Mouse (Mus musculus) CH12.LX (cell line): ENCODE measurements around the gene Cib1. TPM values are rescaled to one million over a fixed set of nuclear protein-coding genes. Genes with fewer than 3 reads are reported as not detected.

Source experiments
- DNase-seq: peaks from one replicate; pipeline ENCODE4 v3.0.0-alpha.2; 2013; ENCODE audit errors: extremely low read depth
- H3K27ac ChIP-seq: 2 replicates; pipeline ENCODE4 v1.5.1; 2012; ENCODE audit warnings: low read depth, mild to moderate bottlenecking, control low read depth, moderate library complexity; ENCODE audit not compliant: insufficient read depth
- H3K27me3 ChIP-seq: replicated peaks from 2 replicates; pipeline ENCODE3; 2012; ENCODE audit warnings: inconsistent platforms
- H3K36me3 ChIP-seq, 2 experiments: replicated peaks in 1 of 2; 2 replicates each; pipeline versions ENCODE3 to v1.6.1; 2012; ENCODE audit warnings: inconsistent platforms in 1 of 2, low read length in 1 of 2, mild to moderate bottlenecking in 1 of 2, mixed read lengths in 1 of 2, moderate library complexity in 1 of 2; ENCODE audit not compliant: control insufficient read depth in 1 of 2, insufficient read depth in 1 of 2
- H3K4me1 ChIP-seq, 2 experiments: 2 replicates each; pipeline ENCODE4 v1.6.1; 2012; ENCODE audit warnings: inconsistent platforms in 1 of 2, moderate library complexity in 1 of 2; ENCODE audit not compliant: insufficient read depth in 2 of 2, control insufficient read depth in 1 of 2
- H3K4me2 ChIP-seq: 2 replicates; pipeline ENCODE4 v1.6.1; 2012; ENCODE audit warnings: low read depth, mild to moderate bottlenecking, control low read depth; ENCODE audit not compliant: poor library complexity, insufficient read depth, severe bottlenecking
- H3K4me3 ChIP-seq, 3 experiments: fragments of 150-350 bp in 1 of 3; sonication (generic) in 1 of 3; replicated peaks in 1 of 3; 2 replicates each; pipeline versions ENCODE3 to v1.5.1; 2011 to 2012; ENCODE audit warnings: low read depth in 2 of 3, low read length in 2 of 3, mild to moderate bottlenecking in 2 of 3, moderate library complexity in 2 of 3, control low read depth in 1 of 3, improper control_type of control experiment in 1 of 3, inconsistent platforms in 1 of 3, mixed read lengths in 1 of 3; ENCODE audit not compliant: poor library complexity in 1 of 3
- H3K79me2 ChIP-seq: replicated peaks from 2 replicates; pipeline ENCODE4 v1.6.1; 2012; ENCODE audit warnings: mild to moderate bottlenecking, moderate library complexity; ENCODE audit not compliant: control insufficient read depth, poor library complexity, insufficient read depth, severe bottlenecking; ENCODE audit errors: extremely low read depth
- H3K9ac ChIP-seq: 2 replicates; pipeline ENCODE4 v1.6.1; 2012; ENCODE audit warnings: low read depth, mild to moderate bottlenecking, control low read depth, moderate library complexity; ENCODE audit not compliant: insufficient read depth
- H3K9me3 ChIP-seq: replicated peaks from 2 replicates; pipeline ENCODE3; 2012; ENCODE audit warnings: low read length, inconsistent platforms, mixed read lengths
- E2F4 ChIP-seq: IDR thresholded peaks from 2 replicates; pipeline ENCODE4 v1.6.1; 2011; ENCODE audit warnings: low read depth, low read length, improper control_type of control experiment; ENCODE audit not compliant: insufficient replicate concordance
- ELF1 ChIP-seq: IDR thresholded peaks from 2 replicates; pipeline ENCODE4 v1.6.1; 2014; ENCODE audit warnings: low read depth, mild to moderate bottlenecking, inconsistent platforms, low read length, improper control_type of control experiment
- HCFC1 ChIP-seq: IDR thresholded peaks from 2 replicates; pipeline ENCODE4 v1.6.1; 2012; ENCODE audit warnings: low read depth, mild to moderate bottlenecking, inconsistent platforms, low read length, improper control_type of control experiment
- IRF4 ChIP-seq: IDR thresholded peaks from 2 replicates; pipeline ENCODE4 v1.6.1; 2014; ENCODE audit warnings: low read depth, mild to moderate bottlenecking, inconsistent platforms, low read length, improper control_type of control experiment
- KAT2A ChIP-seq: IDR thresholded peaks from 2 replicates; pipeline ENCODE4 v1.6.1; 2012; ENCODE audit warnings: low read length, improper control_type of control experiment, inconsistent platforms; ENCODE audit not compliant: insufficient replicate concordance
- MAFK ChIP-seq: IDR thresholded peaks from 2 replicates; pipeline ENCODE4 v1.6.1; 2011; ENCODE audit warnings: low read length, improper control_type of control experiment; ENCODE audit not compliant: insufficient replicate concordance
- MAX ChIP-seq: IDR thresholded peaks from 2 replicates; pipeline ENCODE4 v1.6.1; 2011; ENCODE audit warnings: low read length, improper control_type of control experiment
- MAZ ChIP-seq: IDR thresholded peaks from 2 replicates; pipeline ENCODE4 v1.6.1; 2012; ENCODE audit warnings: low read depth, mild to moderate bottlenecking, inconsistent platforms, low read length, improper control_type of control experiment, moderate library complexity
- MEF2A ChIP-seq: IDR thresholded peaks from 2 replicates; pipeline ENCODE4 v1.6.1; 2014; ENCODE audit warnings: low read depth, mild to moderate bottlenecking, inconsistent platforms, low read length, improper control_type of control experiment, borderline replicate concordance
- MXI1 ChIP-seq: IDR thresholded peaks from 2 replicates; pipeline ENCODE4 v1.6.1; 2011; ENCODE audit warnings: mild to moderate bottlenecking, low read depth, low read length, improper control_type of control experiment
- MYC ChIP-seq: IDR thresholded peaks from 2 replicates; pipeline ENCODE4 v1.6.1; 2011; ENCODE audit warnings: low read depth, mild to moderate bottlenecking, improper control_type of control experiment, low read length
- NELFE ChIP-seq: IDR thresholded peaks from 2 replicates; pipeline ENCODE4 v1.6.1; 2011; ENCODE audit warnings: low read depth, low read length, improper control_type of control experiment
- NRF1 ChIP-seq: IDR thresholded peaks from 2 replicates; pipeline ENCODE4 v1.6.1; 2014; ENCODE audit warnings: low read depth, mild to moderate bottlenecking, inconsistent platforms, low read length, improper control_type of control experiment, moderate library complexity
- PAX5 ChIP-seq: IDR thresholded peaks from 2 replicates; pipeline ENCODE4 v1.6.1; 2012; ENCODE audit warnings: low read length, inconsistent platforms, mixed read lengths
- RAD21 ChIP-seq: IDR thresholded peaks from 2 replicates; pipeline ENCODE4 v1.6.1; 2011; ENCODE audit warnings: low read depth, mild to moderate bottlenecking, low read length, improper control_type of control experiment, moderate library complexity
- USF2 ChIP-seq: conservative IDR thresholded peaks from 2 replicates; pipeline ENCODE4 v1.6.1; 2011; ENCODE audit warnings: low read depth, low read length, improper control_type of control experiment
- ZC3H11A ChIP-seq: IDR thresholded peaks from 2 replicates; pipeline ENCODE4 v1.6.1; 2012; ENCODE audit warnings: low read depth, mild to moderate bottlenecking, inconsistent platforms, low read length, improper control_type of control experiment
- ZKSCAN1 ChIP-seq: IDR thresholded peaks from 2 replicates; pipeline ENCODE4 v1.6.1; 2012; ENCODE audit warnings: low read depth, inconsistent platforms, low read length, improper control_type of control experiment, borderline replicate concordance
- dilution Hi-C: fragments of 300-500 bp; cut with MboI; formaldehyde crosslinking; loops from 2 replicates; pipeline ENCODE4 v1.14.3; 2020; ENCODE audit warnings: low sequenced_read_pairs; ENCODE audit not compliant: extremely low pct_unique_long_range_greater_than_20kb, extremely low pct_ligation_motif_present
- in situ Hi-C: fragments of 300-500 bp; cut with MboI; formaldehyde crosslinking; loops from 3 replicates; pipeline ENCODE4 v1.14.3; 2019; ENCODE audit warnings: low sequenced_read_pairs, low pct_ligation_motif_present, low pct_unique_long_range_greater_than_20kb, mixed read lengths
- polyA plus RNA-seq: library from polyadenylated mRNA; unstranded; fragments of >175 nt; gene quantifications from 2 replicates; pipeline ENCODE4 v1.2.1, GENCODE M21; 2012; ENCODE audit warnings: low read depth; ENCODE audit not compliant: insufficient read length
- total RNA-seq, 2 experiments: library from RNA; depleted of rRNA; stranded (reverse); fragments of 300-350 nt in 1 of 2; fragments of >200 nt in 1 of 2; gene quantifications; 2 replicates each; pipeline ENCODE4 v1.2.3; 2012 to 2014

The Cib1 gene
- total and polyA plus RNA-seq, 3 experiments, result 29.1 to 73.1 (median 48.1) TPM

- H3K27ac ChIP-seq, result no peak overlapping the region
- H3K9me3 ChIP-seq, result no peaks in the 10 kb centered on the region
- dilution Hi-C loops (no loop called here), in situ Hi-C loops (loop anchor here (25.0 kb wide), 1 partner anchor 240 kb away; the partner anchor contains the start of gene Zfp710)
- H3K9ac ChIP-seq, result no peak overlapping the region
- H3K27me3 ChIP-seq, result peaks cover 5% of the 10 kb centered on the region
- TF ChIP-seq USF2 (no peak), NRF1 (no peak), MXI1 (no peak), MAZ (no peak), ZC3H11A (no peak), IRF4 (no peak), KAT2A (no peak), MEF2A (no peak), MAX (no peak), RAD21 (no peak), ELF1 (no peak), MAFK (no peak), HCFC1 (no peak), E2F4 (no peak), ZKSCAN1 (no peak)
- H3K4me2 ChIP-seq, result no peak overlapping the region
- no peak for DNase-seq
- no peaks in the 10 kb centered on the region for H3K36me3 ChIP-seq
- peaks cover 2 to 14% of the 10 kb centered on the region in 2 experiments; a peak in 3 of 4 replicates for H3K4me1 ChIP-seq
- H3K79me2 ChIP-seq, result no peaks in the 10 kb centered on the region
- no peak overlapping the region for H3K4me3 ChIP-seq
Measured at GRCm38 (mm10) chr7:80252437-80252836, 19.8 kb upstream of the Cib1 start.

- no peaks in the 10 kb centered on the region for H3K79me2 ChIP-seq
- H3K9ac ChIP-seq, result no peak overlapping the region
- H3K4me2 ChIP-seq, result no peak overlapping the region
- no peak overlapping the region for H3K27ac ChIP-seq
- no peak overlapping the region for H3K4me3 ChIP-seq
- in situ Hi-C loops (no loop called here), dilution Hi-C loops (no loop called here)
- peaks cover 0 to 6% of the 10 kb centered on the region in 2 experiments; a peak in 1 of 4 replicates for H3K4me1 ChIP-seq
- H3K27me3 ChIP-seq, result peaks cover 9% of the 10 kb centered on the region
- DNase-seq, result no peak
- peaks cover 4% of the 10 kb centered on the region for H3K9me3 ChIP-seq
- H3K36me3 ChIP-seq, result no peaks in the 10 kb centered on the region
- TF ChIP-seq MAX, result no peak
- no peak for TF ChIP-seq ZC3H11A
- TF ChIP-seq PAX5, result no peak
- TF ChIP-seq MYC, result no peak
- TF ChIP-seq ZKSCAN1, result no peak
- TF ChIP-seq KAT2A, result no peak
- no peak for TF ChIP-seq MAZ
- TF ChIP-seq NELFE, result 0 out of 2 replicates have a peak, but pooled peaks have one; percentile 2
- TF ChIP-seq NRF1, result no peak
Measured at GRCm38 (mm10) chr7:80246859-80247258, 14.2 kb upstream of the Cib1 start.
